Mouse (Mus musculus) heart, embryonic 14.5 days (tissue): ENCODE results near the gene Ints6. TPM values are rescaled to one million over a fixed set of nuclear protein-coding genes. Genes with fewer than 3 reads are reported as not detected.

ENCODE experiments used
- ATAC-seq: fragments of 200-750 bp; cut with Nextera tagmentation; 2 replicates; pipeline ENCODE4 v1.8.0; 2017; ENCODE audit warnings: low read depth, moderate TSS enrichment; ENCODE audit not compliant: insufficient number of reproducible peaks, insufficient read depth, low FRiP score
- H3K27ac ChIP-seq, 2 experiments: fragments of 200-500 bp in 1 of 2; fragments of 300-500 bp in 1 of 2; sonication (generic) in 1 of 2; replicated peaks in 1 of 2; 2 replicates each; pipeline ENCODE4 v1.5.1; 2012 to 2014; ENCODE audit warnings: low read depth in 2 of 2, low read length in 2 of 2, control low read depth in 1 of 2, mild to moderate bottlenecking in 1 of 2, mixed read lengths in 1 of 2; ENCODE audit not compliant: control insufficient read depth in 1 of 2, insufficient read depth in 1 of 2
- H3K27me3 ChIP-seq: fragments of 300-500 bp; sonication (generic); 2 replicates; pipeline ENCODE4 v1.6.1; 2014; ENCODE audit warnings: mild to moderate bottlenecking, low read length, control low read depth; ENCODE audit not compliant: control insufficient read depth, insufficient read depth
- H3K36me3 ChIP-seq: fragments of 300-500 bp; sonication (generic); 2 replicates; pipeline ENCODE4 v1.6.1; 2014; ENCODE audit warnings: mild to moderate bottlenecking, control low read depth, low read length, mixed read lengths; ENCODE audit not compliant: control insufficient read depth, insufficient read depth
- H3K4me1 ChIP-seq, 2 experiments: fragments of 200-500 bp in 1 of 2; fragments of 300-500 bp in 1 of 2; sonication (generic) in 1 of 2; 2 replicates each; pipeline ENCODE4 v1.6.1; 2012 to 2014; ENCODE audit warnings: low read length in 2 of 2, control low read depth in 1 of 2, mixed read lengths in 1 of 2; ENCODE audit not compliant: control insufficient read depth in 2 of 2, insufficient read depth in 2 of 2
- H3K4me2 ChIP-seq: fragments of 300-500 bp; sonication (generic); 2 replicates; pipeline ENCODE4 v1.6.1; 2014; ENCODE audit warnings: mild to moderate bottlenecking, low read length
- H3K4me3 ChIP-seq, 2 experiments: fragments of 200-500 bp in 1 of 2; fragments of 300-500 bp in 1 of 2; sonication (generic) in 1 of 2; 2 replicates each; pipeline ENCODE4 v1.5.1; 2012 to 2014; ENCODE audit warnings: low read length in 2 of 2, mild to moderate bottlenecking in 2 of 2, control low read depth in 1 of 2, low read depth in 1 of 2, moderate library complexity in 1 of 2; ENCODE audit not compliant: control insufficient read depth in 1 of 2, insufficient read depth in 1 of 2
- H3K9ac ChIP-seq: fragments of 300-500 bp; sonication (generic); 2 replicates; pipeline ENCODE4 v1.6.1; 2014; ENCODE audit warnings: mild to moderate bottlenecking, low read length
- H3K9me3 ChIP-seq: fragments of 300-500 bp; sonication (generic); 2 replicates; pipeline ENCODE4 v1.6.1; 2016; ENCODE audit warnings: low read length, control low read depth; ENCODE audit not compliant: control insufficient read depth
- WGBS: fragments of 180-500 bp; shearing (Covaris S2); extraction: QIAGEN DNeasy Blood & Tissue Kit; methylation state at CpG from one replicate; pipeline ENCODE4 v1.1.7; 2014; 5-methylcytosine and 5-hydroxymethylcytosine counted together
- polyA plus RNA-seq: library from polyadenylated mRNA; unstranded; fragments of >200 nt; fragmentation: Nextera tagmentation; extraction: Ambion mirVana; gene quantifications from 2 replicates; pipeline ENCODE4 v1.2.1, GENCODE M21; 2014

Gene Ints6
- polyA plus RNA-seq, 1 experiment from 2014 or later = 21.3 TPM

- Histone ChIP-seq H3K4me1 (no peaks in the 10 kb centered on the region), H3K27ac (no peak overlapping the region), H3K4me2 (no peak overlapping the region), H3K36me3 (no peaks in the 10 kb centered on the region), H3K4me3 (no peak overlapping the region), H3K27me3 (no peaks in the 10 kb centered on the region), H3K9ac (no peak overlapping the region), H3K9me3 (no peaks in the 10 kb centered on the region)
- ATAC-seq = no peak
- WGBS = 53% methylated on average over 4 of the region's 4 CpGs
Observed at GRCm38 (mm10) chr14:62640396-62640795, 120.6 kb downstream of the Ints6 start.

DNA sequence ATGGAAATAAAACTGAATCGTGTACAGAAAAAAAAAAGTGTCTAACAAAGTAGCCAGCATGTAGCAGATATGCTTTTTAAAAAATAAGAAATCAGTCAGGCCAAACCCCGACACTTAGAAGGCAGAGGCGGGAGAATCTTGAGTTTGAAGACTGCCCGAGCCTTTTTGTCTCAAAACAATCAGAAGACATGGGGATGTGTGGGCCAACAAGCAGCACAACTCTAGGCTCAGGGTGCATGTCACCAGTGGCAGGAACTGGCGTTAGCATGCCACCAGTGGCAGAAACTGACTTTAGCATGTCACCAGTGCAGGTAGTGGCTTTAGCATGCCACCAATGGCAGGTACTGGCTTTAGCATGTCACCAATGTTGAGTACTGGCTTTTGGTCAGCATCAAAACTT, 121.4 kb downstream of the Ints6 start:
- no peak for ATAC-seq
- no peaks in the 10 kb centered on the region for H3K9me3 ChIP-seq
- no peak overlapping the region for H3K4me3 ChIP-seq
- 79% methylated on average over 5 of the region's 5 CpGs for WGBS
- H3K4me2 ChIP-seq = no peak overlapping the region
- no peaks in the 10 kb centered on the region for H3K27me3 ChIP-seq
- H3K9ac ChIP-seq = no peak overlapping the region
- no peaks in the 10 kb centered on the region for H3K36me3 ChIP-seq
- no peak overlapping the region for H3K27ac ChIP-seq
- H3K4me1 ChIP-seq = no peaks in the 10 kb centered on the region

DNA sequence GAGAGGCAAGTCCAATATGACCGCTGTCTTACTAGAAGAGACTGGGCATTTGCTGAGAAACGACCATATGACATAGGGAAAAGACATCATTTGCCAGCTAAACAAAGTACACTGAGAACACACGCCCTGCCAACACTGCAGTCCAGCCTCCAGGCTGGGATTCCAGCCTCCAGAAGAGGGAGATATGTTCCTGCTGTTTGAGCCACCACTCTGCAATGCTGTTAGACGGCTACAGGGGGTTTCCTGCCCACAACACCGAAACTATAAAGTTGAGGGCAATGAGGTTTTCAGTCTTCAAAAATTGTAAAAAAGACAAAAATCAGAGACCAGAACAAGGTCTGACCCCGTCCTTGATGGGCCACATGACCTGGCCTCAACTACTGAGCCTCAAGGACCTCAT, 121.9 kb downstream of the Ints6 start:
- Histone ChIP-seq H3K9ac (no peak overlapping the region), H3K4me1 (no peaks in the 10 kb centered on the region), H3K27ac (no peak overlapping the region), H3K4me2 (no peak overlapping the region), H3K4me3 (no peak overlapping the region), H3K9me3 (no peaks in the 10 kb centered on the region), H3K36me3 (no peaks in the 10 kb centered on the region), H3K27me3 (no peaks in the 10 kb centered on the region)
- 51% methylated on average over 6 of the region's 6 CpGs for WGBS
- ATAC-seq = no peak

GRCm38 (mm10) chr14:62638345-62638702, 122.6 kb downstream of the Ints6 start:
- no peak overlapping the region for H3K4me3 ChIP-seq
- no peaks in the 10 kb centered on the region for H3K36me3 ChIP-seq
- ATAC-seq = no peak
- no peaks in the 10 kb centered on the region for H3K4me1 ChIP-seq
- no peak overlapping the region for H3K27ac ChIP-seq
- H3K4me2 ChIP-seq = no peak overlapping the region
- H3K9ac ChIP-seq = no peak overlapping the region
- WGBS = 55% methylated on average over 6 of the region's 6 CpGs
- no peaks in the 10 kb centered on the region for H3K27me3 ChIP-seq
- no peaks in the 10 kb centered on the region for H3K9me3 ChIP-seq

GRCm38 (mm10) chr14:62637436-62638344, 123.3 kb downstream of the Ints6 start:
- ATAC-seq = no peak
- H3K4me3 ChIP-seq = no peak overlapping the region
- H3K27me3 ChIP-seq = no peaks in the 10 kb centered on the region
- no peak overlapping the region for H3K9ac ChIP-seq
- 23% methylated on average over 9 of the region's 9 CpGs for WGBS
- H3K4me1 ChIP-seq = no peaks in the 10 kb centered on the region
- no peaks in the 10 kb centered on the region for H3K36me3 ChIP-seq
- no peak overlapping the region for H3K27ac ChIP-seq
- no peak overlapping the region for H3K4me2 ChIP-seq
- H3K9me3 ChIP-seq = no peaks in the 10 kb centered on the region

DNA sequence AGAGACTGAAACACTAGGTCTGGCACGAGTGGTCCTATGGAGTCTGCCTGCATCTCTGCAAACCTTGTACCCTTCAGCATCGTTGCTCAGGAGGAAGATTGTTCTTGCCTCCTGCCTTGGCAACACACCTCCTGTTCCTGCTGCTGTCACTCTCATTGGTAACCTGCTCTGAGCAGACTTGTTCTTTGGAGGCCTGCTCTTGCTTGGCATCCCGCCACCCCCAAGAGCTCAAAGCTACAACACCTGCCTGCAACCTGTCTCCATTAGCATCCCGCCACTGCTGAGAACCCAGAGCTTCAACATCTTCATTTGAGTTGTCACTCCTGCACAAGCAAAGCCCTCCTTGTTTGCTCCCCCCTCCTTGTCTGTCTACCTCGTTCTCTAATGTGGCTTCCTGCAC, 133.0 kb downstream of the Ints6 start:
- no peak for ATAC-seq
- Histone ChIP-seq H3K4me1 (no peaks in the 10 kb centered on the region), H3K9me3 (no peaks in the 10 kb centered on the region), H3K27me3 (no peaks in the 10 kb centered on the region), H3K36me3 (no peaks in the 10 kb centered on the region), H3K9ac (no peak overlapping the region), H3K27ac (no peak overlapping the region), H3K4me3 (no peak overlapping the region), H3K4me2 (no peak overlapping the region)
- WGBS = 88% methylated on average over 5 of the region's 5 CpGs

Other genes starting within 250 kb of the Ints6 start
- gene Fam124a, start 205.4 kb downstream of the Ints6 start, polyA plus RNA-seq = 2.3 and 3.2 TPM in 2 replicates
- gene Gm4131, start 194.2 kb downstream of the Ints6 start, polyA plus RNA-seq = not detected in 2 replicates
- gene Serpine3, start 97.5 kb downstream of the Ints6 start, polyA plus RNA-seq = not detected in 2 replicates
- 6.2 TPM in 2 replicates for gene Wdfy2, start 76.5 kb upstream of the Ints6 start, polyA plus RNA-seq
- gene Defb48, start 223.3 kb upstream of the Ints6 start, polyA plus RNA-seq = not detected in 2 replicates
- not detected in 2 replicates for gene Defb47, start 236.9 kb upstream of the Ints6 start, polyA plus RNA-seq